Mouse (Mus musculus) cortical plate, adult 2 months (tissue): ENCODE measurements around the gene Calr3.

Source experiments
- CTCF ChIP-seq: fragments of 200-500 bp; IDR thresholded peaks from 2 replicates; pipeline ENCODE4 v1.5.1; 2011; ENCODE audit warnings: mild to moderate bottlenecking, control low read depth, low read length; ENCODE audit not compliant: insufficient read depth; ENCODE audit errors: extremely low read depth
- POLR2A ChIP-seq: fragments of 200-500 bp; IDR thresholded peaks from 2 replicates; pipeline ENCODE4 v1.6.1; 2011; ENCODE audit warnings: mild to moderate bottlenecking, low read length, control low read depth; ENCODE audit not compliant: insufficient read depth; ENCODE audit errors: extremely low read depth

- TF ChIP-seq POLR2A: no peak
- 0 out of 2 replicates have a peak, but pooled peaks have one; percentile 7 for TF ChIP-seq CTCF
Measured at GRCm38 (mm10) chr8:72485456-72486199, 42.0 kb upstream of the Calr3 start.
